Mouse (Mus musculus): Measurements from ENCODE around the gene Synj2.

GRCm38 (mm10) chr17:6005638-6006471 lies 64.8 kb downstream of the Synj2 start:
- TF ChIP-seq CTCF (IDR thresholded peaks at IDR 0.05; ENCODE audit: control insufficient read depth, insufficient read depth, low read length) (peak; percentile 31; the same call in 1 of the 2 replicates), POLR2A (IDR thresholded peaks at IDR 0.05; ENCODE audit: borderline replicate concordance, control insufficient read depth, low read depth, low read length) (no peak)

Data from bone marrow, adult 2 months (tissue).